Mouse (Mus musculus): Measurements from ENCODE around the gene Tfg. TPM values are rescaled to one million over a fixed set of nuclear protein-coding genes. Genes with fewer than 3 reads are reported as not detected.

Tfg gene
- polyA plus RNA-seq, 1 experiment: 135 TPM

DNA sequence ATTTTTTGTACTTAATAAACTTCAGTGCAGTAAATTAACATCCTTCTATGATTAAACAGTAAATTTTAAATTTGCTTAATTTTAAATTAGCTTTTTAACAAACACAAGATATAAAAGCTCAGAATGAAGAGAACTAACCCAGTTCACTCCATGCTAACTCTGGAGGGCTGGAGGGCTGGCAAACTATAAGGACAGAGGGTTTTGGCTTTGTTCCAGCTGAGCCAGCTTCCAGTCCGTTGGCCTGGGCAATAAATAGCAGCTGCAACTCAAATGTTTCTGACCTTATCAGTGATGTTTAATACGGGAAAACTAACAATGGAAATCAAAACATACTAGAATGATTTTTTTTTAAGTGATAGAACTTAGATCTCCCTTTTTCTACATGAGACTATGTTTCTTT, 72.0 kb downstream of the Tfg start:
- no peak for DNase-seq (ENCODE audit: low read depth)

Other genes starting within 250 kb of the Tfg start
- 7.1 and 9.6 TPM in 2 replicates for gene Abi3bp, start 239.6 kb downstream of the Tfg start, polyA plus RNA-seq (2012; rRNA removed)
- gene Adgrg7, start 78.4 kb upstream of the Tfg start, polyA plus RNA-seq (2012; rRNA removed): 0.72 and 2.6 TPM in 2 replicates
- gene Tmem45a, start 168.7 kb upstream of the Tfg start, polyA plus RNA-seq (2012; rRNA removed): 4.0 and 4.4 TPM in 2 replicates
- not detected in 2 replicates for gene Lnp1, start 210.6 kb upstream of the Tfg start, polyA plus RNA-seq (2012; rRNA removed)